Mouse (Mus musculus) ES-Bruce4 (cell line): ENCODE data around the gene Tspan11.

Source experiments
- CTCF ChIP-seq: IDR thresholded peaks from one replicate; pipeline ENCODE4 v1.8.1; 2011; ENCODE audit warnings: low read depth, low read length
- POLR2A ChIP-seq: IDR thresholded peaks from one replicate; pipeline ENCODE4 v1.8.1; 2011; ENCODE audit warnings: low read length; ENCODE audit not compliant: insufficient read depth

DNA sequence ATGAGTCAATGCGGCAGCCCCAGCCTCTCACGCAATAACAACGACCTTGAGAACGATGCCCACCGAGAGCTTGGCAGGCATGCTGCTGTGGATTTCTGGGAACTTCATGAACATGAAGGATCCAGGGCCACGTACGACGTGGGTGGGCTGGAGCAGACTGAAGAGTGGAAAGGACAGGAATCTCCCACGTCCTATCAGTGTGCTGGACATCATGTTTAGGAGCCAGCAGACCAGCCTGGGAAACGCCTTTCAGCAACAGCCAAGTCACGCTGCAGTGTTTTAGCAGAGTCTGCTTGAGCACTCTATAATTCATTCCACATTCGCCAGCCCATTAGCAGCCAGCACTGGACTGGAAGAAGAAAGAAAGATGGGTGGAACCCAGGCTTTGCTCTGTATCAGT is 10.4 kb upstream of the Tspan11 start:
- TF ChIP-seq POLR2A: no peak
- no peak for TF ChIP-seq CTCF
